In genomic region chr2:156423672-156424071, GRCm38 (mm10) we compare ENCODE assay signal across 14 mouse cellular contexts.
"Had no signal": no experiment of that assay in that cellular context is flagged by ENCODE, and none has a peak within 500 bp of the region (broad histone marks: within the 10 kb centered on the region; RNA-seq: fewer than 3 reads in every experiment).

No protein-coding gene starts in this region.

- DNase-seq: kidney, adult 8-10 months; kidney, postnatal 36 days; layer of hippocampus, adult 9-11 months; layer of hippocampus, postnatal 36 days; lung, embryonic 14.5 days; lung, postnatal 10 days; lung, postnatal 4 days; right cerebral cortex, postnatal 25 days; thymus, postnatal 14 days had no signal

- ATAC-seq: liver, embryonic 12.5 days had no signal

- H3K9me3 ChIP-seq: limb, embryonic 15.5 days; liver, embryonic 12.5 days; midbrain, embryonic 12.5 days had no signal

- H3K4me2 ChIP-seq: limb, embryonic 15.5 days; liver, embryonic 12.5 days; lung, embryonic 14.5 days had no signal

- H3K4me3 ChIP-seq: limb, embryonic 15.5 days; liver, embryonic 12.5 days had no signal

- H3K27ac ChIP-seq: kidney, postnatal 0 days; limb, embryonic 15.5 days; liver, embryonic 12.5 days; midbrain, embryonic 12.5 days; stomach, postnatal 0 days had no signal

- H3K36me3 ChIP-seq: limb, embryonic 15.5 days; liver, embryonic 12.5 days; midbrain, embryonic 12.5 days had no signal

- H3K9ac ChIP-seq: limb, embryonic 15.5 days; liver, embryonic 12.5 days; lung, embryonic 14.5 days; midbrain, embryonic 12.5 days had no signal
